Mouse (Mus musculus) cerebellum, adult 2 months (tissue): Measurements from ENCODE around the gene Hprt. TPM values are rescaled to one million over a fixed set of nuclear protein-coding genes. Genes with fewer than 3 reads are reported as not detected.

Experiments used
- DNase-seq, 2 experiments: peaks; one replicate each; pipeline ENCODE4 v3.0.0; 2021
- H3K27ac ChIP-seq: fragments of 200-500 bp; 2 replicates; pipeline ENCODE4 v1.5.1; 2012; ENCODE audit warnings: low read length, control low read depth, inconsistent platforms; ENCODE audit not compliant: insufficient read depth
- H3K27me3 ChIP-seq: fragments of 200-500 bp; 2 replicates; pipeline ENCODE4 v1.6.1; 2012; ENCODE audit warnings: inconsistent platforms, mild to moderate bottlenecking, low read length, moderate library complexity; ENCODE audit not compliant: control insufficient read depth, insufficient read depth
- H3K4me1 ChIP-seq: fragments of 200-500 bp; 2 replicates; pipeline ENCODE4 v1.6.1; 2011; ENCODE audit warnings: low read length; ENCODE audit not compliant: control insufficient read depth, insufficient read depth
- H3K4me3 ChIP-seq: fragments of 200-500 bp; replicated peaks from 2 replicates; pipeline ENCODE3; 2011; ENCODE audit warnings: mild to moderate bottlenecking, low read depth, low read length, control low read depth; ENCODE audit not compliant: insufficient read depth
- CTCF ChIP-seq: fragments of 200-500 bp; IDR thresholded peaks from 2 replicates; pipeline ENCODE4 v1.5.1; 2011; ENCODE audit warnings: low read depth, mild to moderate bottlenecking, control low read depth, low read length, moderate library complexity, borderline replicate concordance; ENCODE audit not compliant: insufficient read depth
- POLR2A ChIP-seq: fragments of 200-500 bp; IDR thresholded peaks from 2 replicates; pipeline ENCODE4 v1.6.1; 2011; ENCODE audit warnings: low read length, control low read depth, borderline replicate concordance; ENCODE audit not compliant: insufficient read depth
- WGBS: fragments of 180-500 bp; shearing (Covaris S2); methylation state at CpG from one replicate; pipeline ENCODE4 v1.1.7; 2018; 5-methylcytosine and 5-hydroxymethylcytosine counted together
- polyA plus RNA-seq: library from polyadenylated mRNA; depleted of rRNA; stranded (reverse); fragments of >200 nt; gene quantifications from 2 replicates; pipeline ENCODE4 v1.2.3, GENCODE M21; 2012; rRNA removed

Hprt gene
- 169 and 181 TPM in 2 replicates for polyA plus RNA-seq

- peak within 1 kb of the TSS; percentile 86 for H3K4me3 ChIP-seq
- TF ChIP-seq CTCF: no peak
- peak; percentile 80 for TF ChIP-seq POLR2A
- peak within 1 kb of the TSS; percentile 88 for H3K27ac ChIP-seq
- no peaks in the 10 kb centered on the region for H3K27me3 ChIP-seq
- peak; percentile 84 to 88 for DNase-seq
- 10% methylated on average over 70 of the region's 72 CpGs for WGBS
- H3K4me1 ChIP-seq: peaks cover 3% of the 10 kb centered on the region; the same call in 1 of the 2 replicates
Observed at GRCm38 (mm10) chrX:52987905-52988783, at the start of gene Hprt. Gene Hprt (plus strand): TSS chrX:52988137.

DNA sequence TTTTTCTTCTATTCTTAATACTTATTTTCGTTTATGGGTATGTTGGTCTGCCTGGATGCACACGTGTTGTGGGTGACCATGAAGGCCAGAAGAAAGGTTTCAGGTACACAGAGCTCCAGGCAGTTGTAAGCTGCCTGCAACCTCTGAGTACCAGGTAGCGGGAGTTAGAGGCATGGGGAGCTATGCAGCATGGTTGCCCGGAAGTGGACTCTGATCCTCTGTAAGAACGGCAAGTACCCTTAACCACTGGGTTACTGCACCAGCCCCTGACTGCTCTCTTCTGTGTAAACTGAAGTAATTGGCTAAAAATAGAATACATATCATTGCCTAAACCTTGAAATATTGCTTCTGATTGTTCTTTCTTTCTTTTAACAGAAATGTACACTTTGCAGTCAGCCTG is 42.4 kb upstream of the Hprt start:
- WGBS: 83% methylated on average over 5 of the region's 5 CpGs
- TF ChIP-seq CTCF (no peak), POLR2A (no peak)
- no peaks in the 10 kb centered on the region for H3K4me1 ChIP-seq

GRCm38 (mm10) chrX:52949713-52950112 is 38.2 kb upstream of the Hprt start:
- 72% methylated on average over 2 of the region's 2 CpGs for WGBS
- H3K4me1 ChIP-seq: no peaks in the 10 kb centered on the region
- no peaks in the 10 kb centered on the region for H3K27me3 ChIP-seq
- DNase-seq: no peak
- TF ChIP-seq CTCF: no peak
- no peak for TF ChIP-seq POLR2A
- no peak overlapping the region for H3K27ac ChIP-seq
- H3K4me3 ChIP-seq: no peak overlapping the region

More for the DNA sequence above, 42.4 kb upstream of the Hprt start:
- no peak for DNase-seq
- Histone ChIP-seq H3K27me3 (no peaks in the 10 kb centered on the region), H3K4me3 (no peak overlapping the region), H3K27ac (no peak overlapping the region)

- Histone ChIP-seq H3K27me3 (no peaks in the 10 kb centered on the region), H3K4me3 (no peak overlapping the region), H3K27ac (no peak overlapping the region), H3K4me1 (no peaks in the 10 kb centered on the region)
- WGBS: 90% methylated on average over 4 of the region's 4 CpGs
- DNase-seq: no peak
- TF ChIP-seq CTCF (no peak), POLR2A (no peak)
Observed at GRCm38 (mm10) chrX:52956942-52957341, 31.0 kb upstream of the Hprt start.

DNA sequence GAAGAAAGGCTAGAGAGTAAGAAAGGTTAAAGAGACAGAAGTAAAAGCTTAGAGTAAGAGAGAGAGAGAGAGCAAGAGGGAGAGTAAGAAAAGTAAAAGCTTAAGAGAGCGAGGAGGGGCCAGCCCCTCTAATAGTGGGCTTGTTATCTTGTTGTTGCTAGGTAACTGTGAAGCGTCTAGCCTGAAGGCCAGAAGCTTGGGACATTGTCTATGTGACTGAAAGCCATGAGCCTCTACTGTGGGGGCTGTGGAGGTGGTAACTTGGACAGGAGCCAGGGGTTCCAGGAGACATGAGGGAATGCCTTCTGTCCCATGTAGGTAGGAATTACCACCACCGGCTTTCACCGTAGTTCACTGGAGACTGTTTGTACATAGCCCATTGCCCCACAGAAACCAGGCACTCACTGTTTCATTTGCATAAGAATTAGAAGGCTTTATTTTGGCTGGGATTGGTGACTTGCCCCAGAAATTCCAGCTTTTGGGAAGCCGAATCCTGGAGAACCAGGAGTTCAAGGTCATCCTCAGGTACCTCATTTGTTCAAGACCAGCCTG is 26.3 kb upstream of the Hprt start:
- TF ChIP-seq POLR2A (no peak), CTCF (no peak)
- no peaks in the 10 kb centered on the region for H3K27me3 ChIP-seq
- 61% methylated on average over 5 of the region's 5 CpGs for WGBS
- no peak overlapping the region for H3K27ac ChIP-seq
- DNase-seq: no peak
- H3K4me3 ChIP-seq: no peak overlapping the region
- H3K4me1 ChIP-seq: no peaks in the 10 kb centered on the region

- 97% methylated on average over 2 of the region's 2 CpGs for WGBS
- TF ChIP-seq POLR2A (no peak), CTCF (no peak)
- no peak overlapping the region for H3K4me3 ChIP-seq
- no peak for DNase-seq
- no peaks in the 10 kb centered on the region for H3K4me1 ChIP-seq
- H3K27me3 ChIP-seq: no peaks in the 10 kb centered on the region
- H3K27ac ChIP-seq: no peak overlapping the region
Observed at GRCm38 (mm10) chrX:52965149-52965548, 22.8 kb upstream of the Hprt start.

DNA sequence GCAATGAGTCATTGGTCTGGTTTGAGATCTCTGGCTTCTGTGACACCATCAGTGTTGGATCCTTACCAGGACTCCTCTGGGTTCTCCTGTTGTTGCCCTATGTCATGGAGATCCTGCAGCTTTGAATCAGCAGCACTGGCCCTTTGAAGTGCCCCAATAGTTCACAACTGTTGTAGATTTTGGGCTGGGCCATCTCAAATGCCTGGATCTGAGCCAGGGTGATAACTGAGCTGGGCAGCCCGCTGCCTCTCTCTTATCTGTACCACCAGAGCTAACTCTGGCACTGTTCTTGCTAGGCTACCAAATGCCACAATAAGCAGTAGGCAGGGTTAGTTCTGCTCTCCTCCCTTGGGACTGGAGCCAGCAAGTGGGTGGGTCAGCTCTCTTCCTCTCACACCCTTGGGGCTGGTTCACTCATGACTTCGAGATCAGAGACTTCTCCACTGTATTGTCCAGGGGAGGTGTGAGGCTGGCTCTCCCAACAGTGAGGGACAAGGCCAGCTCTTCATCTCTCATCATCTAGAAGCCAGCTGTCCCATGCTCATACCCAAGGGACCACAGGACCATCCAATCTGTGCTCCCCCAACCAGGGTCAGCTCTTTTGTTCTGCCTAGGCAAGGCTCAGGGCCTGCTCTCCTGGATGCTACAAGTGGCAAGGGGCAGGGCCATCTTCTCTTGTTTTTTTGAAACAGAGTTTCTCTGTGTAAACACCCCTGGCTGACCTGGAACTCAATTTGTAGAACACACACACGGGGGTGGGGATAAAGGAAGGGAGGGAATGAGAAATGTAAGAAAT is 16.5 kb upstream of the Hprt start:
- H3K27ac ChIP-seq: no peak overlapping the region
- no peak for TF ChIP-seq CTCF
- TF ChIP-seq POLR2A: no peak
- H3K27me3 ChIP-seq: no peaks in the 10 kb centered on the region
- H3K4me1 ChIP-seq: 0 out of 2 replicates have a peak, but pooled peaks cover 2% of the 10 kb centered on the region
- 51% methylated on average over 3 of the region's 3 CpGs for WGBS
- H3K4me3 ChIP-seq: no peak overlapping the region
- DNase-seq: peak in 1 of 2 experiments; percentile 40
